Mouse (Mus musculus): Measurements from ENCODE around the gene Gper1. TPM values are rescaled to one million over a fixed set of nuclear protein-coding genes. Genes with fewer than 3 reads are reported as not detected.
A peak's percentile ranks its signal among the peaks of the same experiment; 100 is the strongest.

Gper1 gene
- polyA plus RNA-seq, 1 experiment, result 4.4 TPM

DNA sequence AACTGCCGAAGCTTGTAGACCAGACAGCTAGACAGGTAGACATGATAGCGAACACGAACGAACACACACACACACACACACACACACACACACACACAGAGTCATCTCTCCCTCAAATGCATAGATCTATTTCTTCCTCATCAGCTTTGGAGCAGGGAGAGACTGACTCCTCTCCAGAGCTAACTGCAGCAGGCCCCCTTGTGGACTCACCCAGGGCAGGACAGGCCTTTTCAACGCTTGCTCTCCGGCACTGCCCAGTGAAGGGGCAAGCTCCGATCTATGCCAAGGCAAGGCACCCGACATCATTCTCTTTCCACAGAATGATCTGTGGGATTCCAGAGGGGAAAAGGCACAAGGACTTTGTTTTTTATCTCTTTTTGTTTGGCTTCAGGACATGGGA is 22.3 kb downstream of the Gper1 start:
- 80% methylated on average over 8 of the region's 8 CpGs for WGBS
- no peaks in the 10 kb centered on the region for H3K27me3 ChIP-seq (ENCODE audit: control insufficient read depth, insufficient read depth, low read length)
- H3K4me1 ChIP-seq (ENCODE audit: control insufficient read depth, insufficient read depth, low read length), result peaks cover 39% of the 10 kb centered on the region
- DNase-seq, result no peak
- no peak overlapping the region for H3K4me3 ChIP-seq (replicated peaks; ENCODE audit: insufficient read depth, low read depth, low read length)
- H3K27ac ChIP-seq (ENCODE audit: insufficient read depth, low read length), result no peak overlapping the region
- TF ChIP-seq POLR2A (IDR thresholded peaks at IDR 0.05; ENCODE audit: borderline replicate concordance, insufficient read depth, low read length) (no peak), CTCF (IDR thresholded peaks at IDR 0.05; ENCODE audit: borderline replicate concordance, insufficient read depth, low read depth, low read length) (0 out of 2 replicates have a peak, but pooled peaks have one; percentile 20)

DNA sequence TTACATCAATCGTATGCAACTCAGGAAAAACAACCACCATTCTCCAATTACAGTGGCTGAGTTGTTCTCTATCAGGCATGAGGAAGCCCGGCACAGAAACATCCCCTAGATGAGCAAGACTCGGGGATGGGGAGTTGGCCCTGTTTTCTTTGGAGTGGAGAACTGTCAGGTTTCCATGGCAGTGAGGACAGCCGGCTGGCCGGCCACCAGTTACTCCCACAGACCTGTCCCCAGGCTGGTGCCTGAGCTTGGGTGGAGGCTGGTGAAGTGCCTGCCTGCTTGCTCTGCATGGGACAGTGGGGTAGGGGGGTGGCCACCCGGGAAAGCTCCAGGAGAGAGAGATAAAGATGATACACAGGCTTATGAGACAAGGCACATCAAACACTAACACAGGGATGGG is 25.1 kb downstream of the Gper1 start:
- Histone ChIP-seq H3K27ac (ENCODE audit: insufficient read depth, low read length) (no peak overlapping the region), H3K4me1 (ENCODE audit: control insufficient read depth, insufficient read depth, low read length) (peaks cover 13% of the 10 kb centered on the region), H3K4me3 (replicated peaks; ENCODE audit: insufficient read depth, low read depth, low read length) (no peak overlapping the region), H3K27me3 (ENCODE audit: control insufficient read depth, insufficient read depth, low read length) (no peaks in the 10 kb centered on the region)
- peak in 1 of 2 experiments; percentile 29 for DNase-seq
- no peak for TF ChIP-seq CTCF (IDR thresholded peaks at IDR 0.05; ENCODE audit: borderline replicate concordance, insufficient read depth, low read depth, low read length)
- TF ChIP-seq POLR2A (IDR thresholded peaks at IDR 0.05; ENCODE audit: borderline replicate concordance, insufficient read depth, low read length), result no peak
- WGBS, result 45% methylated on average over 6 of the region's 6 CpGs

DNA sequence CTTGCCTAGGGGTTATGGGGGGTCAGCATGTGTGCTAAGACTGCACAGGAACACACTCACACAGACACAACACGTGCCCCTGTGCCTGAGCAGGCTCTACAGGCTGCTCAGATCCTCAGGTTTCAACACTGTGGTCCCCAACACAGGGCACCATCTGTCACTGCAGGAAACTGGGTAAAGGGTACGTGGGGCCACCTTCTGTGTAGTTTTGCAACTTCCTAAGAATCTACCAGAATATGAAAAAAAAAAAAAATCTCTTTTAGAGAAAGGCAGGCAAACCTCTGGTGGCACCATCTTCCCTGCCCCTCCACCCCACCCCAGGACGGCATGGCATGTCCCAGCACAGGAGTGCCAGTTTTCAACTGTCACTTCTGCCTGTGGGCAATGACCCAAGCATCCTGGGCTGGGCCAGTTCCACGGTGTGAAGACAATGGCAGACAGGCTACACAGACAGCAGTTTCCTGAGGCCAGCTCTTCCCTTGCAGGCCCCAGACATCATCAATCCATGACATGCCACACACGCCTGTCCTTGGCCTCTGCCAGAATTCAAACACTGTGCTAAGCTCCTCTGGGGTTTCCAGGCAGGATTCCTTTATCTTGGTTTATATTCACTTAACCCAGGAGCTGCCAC is 26.3 kb downstream of the Gper1 start:
- Histone ChIP-seq H3K4me3 (replicated peaks; ENCODE audit: insufficient read depth, low read depth, low read length) (no peak overlapping the region), H3K27ac (ENCODE audit: insufficient read depth, low read length) (no peak overlapping the region), H3K4me1 (ENCODE audit: control insufficient read depth, insufficient read depth, low read length) (peaks cover 13% of the 10 kb centered on the region), H3K27me3 (ENCODE audit: control insufficient read depth, insufficient read depth, low read length) (no peaks in the 10 kb centered on the region)
- DNase-seq, result peak; percentile 52 to 57
- TF ChIP-seq CTCF (IDR thresholded peaks at IDR 0.05; ENCODE audit: borderline replicate concordance, insufficient read depth, low read depth, low read length) (no peak), POLR2A (IDR thresholded peaks at IDR 0.05; ENCODE audit: borderline replicate concordance, insufficient read depth, low read length) (no peak)
- WGBS, result 13% methylated on average over 5 of the region's 5 CpGs

DNA sequence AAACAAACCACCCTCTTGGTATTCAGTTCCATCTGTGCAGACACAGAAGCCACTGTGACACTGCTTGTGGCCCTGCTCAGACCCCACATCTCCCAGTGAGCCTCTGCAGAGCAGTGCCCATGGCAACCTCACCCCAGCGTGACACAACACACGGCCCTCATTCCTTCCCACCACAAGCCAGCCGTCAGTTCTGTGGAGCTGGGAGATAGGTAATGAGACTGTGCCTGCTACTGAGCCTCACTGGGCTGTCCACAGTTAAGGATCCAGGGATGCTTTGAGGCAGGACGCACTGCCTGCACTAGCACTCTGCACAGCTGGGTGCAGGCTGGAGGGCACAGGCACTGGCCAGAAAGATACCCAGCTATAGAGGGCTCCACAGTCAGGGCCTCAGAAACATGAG is 27.0 kb downstream of the Gper1 start:
- DNase-seq, result no peak
- WGBS, result 45% methylated on average over 4 of the region's 4 CpGs
- H3K27ac ChIP-seq (ENCODE audit: insufficient read depth, low read length), result no peak overlapping the region

DNA sequence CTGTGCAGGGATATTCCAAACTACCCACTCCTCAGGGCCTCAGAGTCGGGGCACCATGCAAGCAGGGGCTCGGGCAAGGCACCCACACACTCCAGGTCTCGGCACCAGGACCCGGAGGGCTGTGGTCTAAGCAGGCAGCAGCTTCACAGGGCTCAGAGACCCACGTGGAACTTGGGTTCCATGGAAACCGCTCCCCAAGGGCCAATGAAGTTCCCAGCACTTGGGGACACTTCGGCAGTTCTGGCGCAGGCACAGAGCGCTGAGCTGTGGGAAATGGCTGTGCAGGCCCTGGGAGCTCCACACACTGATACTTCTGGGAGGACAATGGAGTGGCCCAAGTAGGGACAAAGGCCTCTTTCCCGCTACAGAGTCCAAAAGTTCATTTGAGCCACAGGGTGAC is 30.1 kb downstream of the Gper1 start:
- H3K4me1 ChIP-seq (ENCODE audit: control insufficient read depth, insufficient read depth, low read length), result peaks cover 13% of the 10 kb centered on the region
- DNase-seq, result no peak
- H3K27me3 ChIP-seq (ENCODE audit: control insufficient read depth, insufficient read depth, low read length), result no peaks in the 10 kb centered on the region
- no peak overlapping the region for H3K4me3 ChIP-seq (replicated peaks; ENCODE audit: insufficient read depth, low read depth, low read length)
- 65% methylated on average over 10 of the region's 10 CpGs for WGBS
- H3K27ac ChIP-seq (ENCODE audit: insufficient read depth, low read length), result no peak overlapping the region
- TF ChIP-seq POLR2A (IDR thresholded peaks at IDR 0.05; ENCODE audit: borderline replicate concordance, insufficient read depth, low read length), result no peak
- TF ChIP-seq CTCF (IDR thresholded peaks at IDR 0.05; ENCODE audit: borderline replicate concordance, insufficient read depth, low read depth, low read length), result no peak

More for the DNA sequence above, 27.0 kb downstream of the Gper1 start:
- H3K4me1 ChIP-seq (ENCODE audit: control insufficient read depth, insufficient read depth, low read length), result peaks cover 13% of the 10 kb centered on the region
- H3K27me3 ChIP-seq (ENCODE audit: control insufficient read depth, insufficient read depth, low read length), result no peaks in the 10 kb centered on the region
- TF ChIP-seq CTCF (IDR thresholded peaks at IDR 0.05; ENCODE audit: borderline replicate concordance, insufficient read depth, low read depth, low read length), result no peak
- no peak for TF ChIP-seq POLR2A (IDR thresholded peaks at IDR 0.05; ENCODE audit: borderline replicate concordance, insufficient read depth, low read length)
- H3K4me3 ChIP-seq (replicated peaks; ENCODE audit: insufficient read depth, low read depth, low read length), result no peak overlapping the region

DNA sequence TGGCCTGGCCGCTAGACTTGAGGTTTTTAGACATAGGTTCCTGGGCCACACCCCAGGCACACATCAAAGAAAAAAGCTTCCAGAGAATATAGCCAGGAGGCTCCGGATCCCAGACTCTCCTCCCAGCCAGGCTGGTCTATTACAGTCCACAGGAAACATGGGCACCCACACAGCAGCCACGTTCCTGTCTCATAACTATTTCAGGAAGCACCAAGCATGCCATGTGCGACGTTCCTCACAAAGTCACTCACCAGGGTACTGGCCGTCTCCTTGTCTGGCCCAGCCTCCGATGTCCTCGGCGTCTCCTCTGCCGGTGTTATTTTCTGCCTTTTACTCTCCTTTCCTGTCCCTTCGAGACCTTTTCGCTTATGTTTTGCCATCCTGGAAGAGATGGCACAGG is 32.2 kb downstream of the Gper1 start:
- Histone ChIP-seq H3K4me3 (replicated peaks; ENCODE audit: insufficient read depth, low read depth, low read length) (no peak overlapping the region), H3K27me3 (ENCODE audit: control insufficient read depth, insufficient read depth, low read length) (no peaks in the 10 kb centered on the region), H3K27ac (ENCODE audit: insufficient read depth, low read length) (no peak overlapping the region), H3K4me1 (ENCODE audit: control insufficient read depth, insufficient read depth, low read length) (no peaks in the 10 kb centered on the region)
- TF ChIP-seq POLR2A (IDR thresholded peaks at IDR 0.05; ENCODE audit: borderline replicate concordance, insufficient read depth, low read length), result no peak
- TF ChIP-seq CTCF (IDR thresholded peaks at IDR 0.05; ENCODE audit: borderline replicate concordance, insufficient read depth, low read depth, low read length), result no peak
- WGBS, result 92% methylated on average over 12 of the region's 12 CpGs
- no peak for DNase-seq

DNA sequence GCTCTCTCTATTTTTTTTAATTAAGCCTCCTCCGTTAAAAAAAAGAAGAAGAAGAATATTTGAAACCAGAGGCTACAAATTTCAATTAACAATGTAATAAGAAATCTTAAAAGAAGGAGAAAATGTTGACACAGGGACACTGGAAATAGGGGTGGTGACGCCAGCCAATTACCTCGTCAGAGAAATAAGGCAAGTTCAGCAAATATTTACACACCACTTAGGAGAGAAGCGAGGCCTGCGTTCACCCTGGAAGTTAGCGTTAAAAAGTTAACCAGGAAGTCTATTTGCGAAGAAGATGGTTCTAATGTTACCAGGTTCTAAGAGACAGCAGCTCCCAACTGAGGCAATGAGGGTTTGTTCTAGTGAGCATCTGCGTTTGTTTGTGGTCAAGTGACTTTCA is 34.3 kb downstream of the Gper1 start:
- Histone ChIP-seq H3K4me1 (ENCODE audit: control insufficient read depth, insufficient read depth, low read length) (no peaks in the 10 kb centered on the region), H3K27ac (ENCODE audit: insufficient read depth, low read length) (no peak overlapping the region), H3K27me3 (ENCODE audit: control insufficient read depth, insufficient read depth, low read length) (no peaks in the 10 kb centered on the region), H3K4me3 (replicated peaks; ENCODE audit: insufficient read depth, low read depth, low read length) (no peak overlapping the region)
- TF ChIP-seq CTCF (IDR thresholded peaks at IDR 0.05; ENCODE audit: borderline replicate concordance, insufficient read depth, low read depth, low read length), result no peak
- TF ChIP-seq POLR2A (IDR thresholded peaks at IDR 0.05; ENCODE audit: borderline replicate concordance, insufficient read depth, low read length), result no peak
- no peak for DNase-seq
- WGBS, result 90% methylated on average over 8 of the region's 8 CpGs

DNA sequence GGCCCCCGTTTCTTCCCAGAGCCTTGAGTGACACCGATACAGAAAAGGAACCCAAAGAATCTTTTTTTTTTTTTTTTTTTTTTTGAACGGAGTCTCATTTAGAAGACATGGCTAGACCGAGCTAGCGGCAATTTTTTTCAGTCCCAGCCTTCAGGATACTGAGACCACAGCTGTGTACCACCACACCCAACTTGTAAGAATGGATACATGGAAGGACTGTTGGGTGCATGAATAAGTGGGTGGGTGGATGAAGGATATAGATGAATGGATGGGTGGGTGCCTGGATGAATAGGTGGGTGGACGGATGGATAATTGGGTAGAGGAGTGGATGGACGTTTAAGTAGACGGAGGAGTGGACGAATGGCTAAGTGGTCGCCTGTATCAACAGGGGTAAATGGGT is 37.0 kb downstream of the Gper1 start:
- DNase-seq, result no peak
- WGBS, result 6% methylated on average over 10 of the region's 10 CpGs

More for the DNA sequence above, 37.0 kb downstream of the Gper1 start:
- Histone ChIP-seq H3K27me3 (ENCODE audit: control insufficient read depth, insufficient read depth, low read length) (no peaks in the 10 kb centered on the region), H3K4me3 (replicated peaks; ENCODE audit: insufficient read depth, low read depth, low read length) (peak overlapping the region; percentile 56), H3K27ac (ENCODE audit: insufficient read depth, low read length) (no peak overlapping the region), H3K4me1 (ENCODE audit: control insufficient read depth, insufficient read depth, low read length) (no peaks in the 10 kb centered on the region)
- TF ChIP-seq CTCF (IDR thresholded peaks at IDR 0.05; ENCODE audit: borderline replicate concordance, insufficient read depth, low read depth, low read length), result no peak
- no peak for TF ChIP-seq POLR2A (IDR thresholded peaks at IDR 0.05; ENCODE audit: borderline replicate concordance, insufficient read depth, low read length)
